ENCODE assay signal across 33 mouse cellular contexts in the genomic region with DNA sequence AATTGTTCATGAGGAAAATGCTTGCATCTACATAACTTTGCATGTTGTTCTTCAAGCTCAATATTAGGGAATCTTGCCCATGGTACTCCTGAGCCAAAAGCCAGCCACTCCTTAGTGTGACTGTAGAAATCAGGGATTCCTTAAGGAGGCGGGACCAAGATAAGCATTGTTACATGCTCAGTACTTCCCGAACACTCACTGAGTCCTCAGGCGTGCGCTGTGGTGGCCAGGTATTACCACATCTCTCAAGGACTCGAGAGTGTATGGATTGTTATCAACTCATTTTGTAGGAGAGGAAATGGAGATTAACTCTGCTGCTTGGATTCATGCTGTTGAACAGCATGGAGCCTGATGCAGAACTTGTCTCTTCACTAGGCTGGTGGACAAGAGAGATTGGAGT. TPM values are rescaled to one million over a fixed set of nuclear protein-coding genes. Genes with fewer than 3 reads are reported as not detected.
A peak's percentile ranks its signal among the peaks of the same experiment; 100 is the strongest.
DNase-seq lines count a peak whose midpoint lies in the region; ATAC-seq and TF ChIP-seq lines count a peak whose summit lies in the region.
"Had no signal": no experiment of that assay in that cellular context is flagged by ENCODE, and none has a peak within 500 bp of the region (broad histone marks: within the 10 kb centered on the region; RNA-seq: fewer than 3 reads in every experiment).

No protein-coding gene starts in this region.

- H3K4me1 ChIP-seq in intestine, embryonic 15.5 days (replicated peaks), result no peaks in the 10 kb centered on the region
- no peaks in the 10 kb centered on the region for H3K4me1 ChIP-seq in lung, embryonic 15.5 days
- H3K4me1 ChIP-seq in stomach, postnatal 0 days (replicated peaks; ENCODE audit: control insufficient read depth, insufficient read depth), result no peaks in the 10 kb centered on the region
- H3K4me1 ChIP-seq: embryonic facial prominence, embryonic 12.5 days; forebrain, embryonic 15.5 days; heart, embryonic 12.5 days; limb, embryonic 10.5 days; limb, embryonic 15.5 days; midbrain, embryonic 15.5 days; neural tube, embryonic 15.5 days had no signal

- H3K9ac ChIP-seq in intestine, embryonic 15.5 days, result no peak overlapping the region
- H3K9ac ChIP-seq in lung, embryonic 15.5 days, result no peak overlapping the region
- no peak overlapping the region for H3K9ac ChIP-seq in stomach, postnatal 0 days (ENCODE audit: low read length)
- H3K9ac ChIP-seq: embryonic facial prominence, embryonic 12.5 days; forebrain, embryonic 15.5 days; heart, embryonic 12.5 days; hindbrain, embryonic 14.5 days; limb, embryonic 15.5 days; liver, embryonic 14.5 days; midbrain, embryonic 15.5 days; neural tube, embryonic 15.5 days had no signal

- no peaks in the 10 kb centered on the region for H3K27me3 ChIP-seq in intestine, embryonic 15.5 days (replicated peaks)
- no peaks in the 10 kb centered on the region for H3K27me3 ChIP-seq in lung, embryonic 15.5 days
- H3K27me3 ChIP-seq in stomach, postnatal 0 days (ENCODE audit: control insufficient read depth, insufficient read depth, low read length), result no peaks in the 10 kb centered on the region
- H3K27me3 ChIP-seq: embryonic facial prominence, embryonic 12.5 days; forebrain, embryonic 15.5 days; heart, embryonic 12.5 days; limb, embryonic 15.5 days; midbrain, embryonic 15.5 days; neural tube, embryonic 15.5 days had no signal

- no peak for TF ChIP-seq EP300 in stomach, postnatal 0 days (optimal IDR thresholded peaks at IDR 0.05)

- H3K36me3 ChIP-seq in intestine, embryonic 15.5 days, result no peaks in the 10 kb centered on the region
- H3K36me3 ChIP-seq in lung, embryonic 15.5 days, result no peaks in the 10 kb centered on the region
- H3K36me3 ChIP-seq in stomach, postnatal 0 days (ENCODE audit: control insufficient read depth, insufficient read depth, low read length), result no peaks in the 10 kb centered on the region
- H3K36me3 ChIP-seq: embryonic facial prominence, embryonic 12.5 days; forebrain, embryonic 15.5 days; heart, embryonic 12.5 days; limb, embryonic 10.5 days; limb, embryonic 15.5 days; midbrain, embryonic 15.5 days; neural tube, embryonic 15.5 days had no signal

- H3K27ac ChIP-seq in intestine, embryonic 15.5 days, result no peak overlapping the region
- H3K27ac ChIP-seq in lung, embryonic 15.5 days, result peak overlapping the region; percentile 14; the same call in 1 of the 2 replicates
- H3K27ac ChIP-seq in stomach, postnatal 0 days (replicated peaks), result peak overlapping the region; percentile 45; the same call in 1 of the 2 replicates
- H3K27ac ChIP-seq: embryonic facial prominence, embryonic 12.5 days; forebrain, embryonic 15.5 days; heart, adult 2 months; hindbrain, embryonic 14.5 days; limb, embryonic 10.5 days; limb, embryonic 15.5 days; liver, embryonic 14.5 days; macrophage; midbrain, embryonic 15.5 days; neural tube, embryonic 15.5 days had no signal

- peak; percentile 83 for ATAC-seq in intestine, embryonic 15.5 days
- ATAC-seq in lung, embryonic 15.5 days (ENCODE audit: borderline replicate concordance, extremely low read depth, low FRiP score, low TSS enrichment), result peak; percentile 64; the same call in 1 of the 2 replicates
- peak; percentile 84 for ATAC-seq in stomach, postnatal 0 days (ENCODE audit: low FRiP score, low TSS enrichment)
- ATAC-seq: forebrain, embryonic 15.5 days; midbrain, embryonic 15.5 days had no signal

- H3K4me2 ChIP-seq in intestine, embryonic 15.5 days (replicated peaks), result no peak overlapping the region
- H3K4me2 ChIP-seq in lung, embryonic 15.5 days, result no peak overlapping the region
- no peak overlapping the region for H3K4me2 ChIP-seq in stomach, postnatal 0 days (replicated peaks; ENCODE audit: low read depth)
- H3K4me2 ChIP-seq: embryonic facial prominence, embryonic 12.5 days; forebrain, embryonic 15.5 days; heart, embryonic 12.5 days; hindbrain, embryonic 14.5 days; limb, embryonic 15.5 days; midbrain, embryonic 15.5 days; neural tube, embryonic 15.5 days had no signal

- DNase-seq in lung, postnatal 25 days (ENCODE audit: low spot score), result peak; percentile 74
- DNase-seq in stomach, postnatal 0 days (ENCODE audit: low spot score), result peak; percentile 48
- no peak for DNase-seq in layer of hippocampus, postnatal 10 days (ENCODE audit: low spot score in 2 of 2)
- DNase-seq in layer of hippocampus, postnatal 36 days, result no peak
- no peak for DNase-seq in kidney, postnatal 4 days
- DNase-seq: adrenal gland, postnatal 14 days; cerebellum, adult 11 months; cerebellum, adult 9-11 months; embryo, embryonic 11 days; heart, adult 2 months; kidney, adult 2 months; kidney, postnatal 36 days; spleen, adult 18-20 months had no signal

- TF ChIP-seq CTCF in stomach, postnatal 0 days (IDR thresholded peaks at IDR 0.05; ENCODE audit: low read depth), result no peak

- H3K4me3 ChIP-seq in intestine, embryonic 15.5 days (replicated peaks), result no peak overlapping the region
- H3K4me3 ChIP-seq in lung, embryonic 15.5 days, result no peak overlapping the region
- H3K4me3 ChIP-seq in stomach, postnatal 0 days (ENCODE audit: low read depth, low read length), result no peak overlapping the region
- H3K4me3 ChIP-seq: embryonic facial prominence, embryonic 12.5 days; forebrain, embryonic 15.5 days; heart, adult 2 months; heart, embryonic 12.5 days; limb, embryonic 10.5 days; limb, embryonic 15.5 days; midbrain, embryonic 15.5 days; neural tube, embryonic 15.5 days had no signal

- WGBS in intestine, embryonic 15.5 days, result 59% methylated on average over 5 of the region's 5 CpGs
- WGBS in lung, embryonic 15.5 days, result 51% methylated on average over 5 of the region's 5 CpGs
- WGBS in stomach, postnatal 0 days, result 60% methylated on average over 5 of the region's 5 CpGs

- no peaks in the 10 kb centered on the region for H3K9me3 ChIP-seq in intestine, embryonic 15.5 days
- H3K9me3 ChIP-seq in lung, embryonic 15.5 days, result no peaks in the 10 kb centered on the region
- H3K9me3 ChIP-seq in stomach, postnatal 0 days (ENCODE audit: control insufficient read depth, low read length), result no peaks in the 10 kb centered on the region
- H3K9me3 ChIP-seq: embryonic facial prominence, embryonic 12.5 days; forebrain, embryonic 15.5 days; heart, embryonic 12.5 days; limb, embryonic 10.5 days; limb, embryonic 15.5 days; midbrain, embryonic 15.5 days; neural tube, embryonic 15.5 days had no signal

RNA-seq across cellular contexts. Expression of gene Daw1, which starts 17.5 kb away (rescaled TPM):
- 0.18 TPM in 1 of 2 replicates, not detected in the other for polyA plus RNA-seq in intestine, embryonic 15.5 days (2015; fragmentation: Nextera tagmentation; extraction: Ambion mirVana)
- 0.36 and 0.78 TPM in 2 replicates for polyA plus RNA-seq in lung, embryonic 15.5 days (2015; fragmentation: Nextera tagmentation; extraction: Ambion mirVana)
- polyA plus RNA-seq in stomach, postnatal 0 days (2015; fragmentation: Nextera tagmentation; extraction: Ambion mirVana), result 0.12 and 0.18 TPM in 2 replicates
- 1 to 10 TPM; 1.2 to 2.2 TPM for total RNA-seq in layer of hippocampus, postnatal 10 days (2021)
- total RNA-seq in layer of hippocampus, postnatal 36 days (2021), result under 1 TPM; 0.45 to 0.48 TPM
- total RNA-seq: adrenal gland, postnatal 14 days; gastrocnemius, adult 8-10 months; gastrocnemius, postnatal 4 days; heart, adult 2 months; hematopoietic stem cell, adult 5-6 weeks had no signal
- polyA plus RNA-seq: heart, embryonic 12.5 days; heart, postnatal 0 days; limb, embryonic 10.5 days; limb, embryonic 15.5 days; liver, embryonic 14.5 days; macrophage had no signal

RNA-seq across cellular contexts. Expression of gene Ccl20, which starts 25.5 kb away (rescaled TPM):
- polyA plus RNA-seq in intestine, embryonic 15.5 days (2015; fragmentation: Nextera tagmentation; extraction: Ambion mirVana), result 3.6 and 3.9 TPM in 2 replicates
- not detected in 2 replicates for polyA plus RNA-seq in lung, embryonic 15.5 days (2015; fragmentation: Nextera tagmentation; extraction: Ambion mirVana)
- polyA plus RNA-seq in stomach, postnatal 0 days (2015; fragmentation: Nextera tagmentation; extraction: Ambion mirVana), result 6.2 and 15.2 TPM in 2 replicates
- total RNA-seq in layer of hippocampus, postnatal 10 days (2021), result not detected
- total RNA-seq in layer of hippocampus, postnatal 36 days (2021), result not detected
- total RNA-seq: adrenal gland, postnatal 14 days; gastrocnemius, adult 8-10 months; gastrocnemius, postnatal 4 days; heart, adult 2 months; hematopoietic stem cell, adult 5-6 weeks; layer of hippocampus, adult 8-10 months; left cerebral cortex, postnatal 10 days had no signal
- polyA plus RNA-seq: forebrain, embryonic 15.5 days; frontal cortex, adult 2 months; heart, postnatal 0 days; hindbrain, embryonic 14.5 days; limb, embryonic 10.5 days; limb, embryonic 15.5 days; macrophage; midbrain, embryonic 15.5 days; neural tube, embryonic 15.5 days; testis, adult 2 months had no signal

Comparison
In these comparisons a context has a peak if more than half of its experiments do, and no peak if none do; other contexts are left out.
1. DNase-seq: peak in lung, postnatal 25 days (single experiment) and stomach, postnatal 0 days (single experiment); none in layer of hippocampus, postnatal 10 days (0 of 2), layer of hippocampus, postnatal 36 days (0 of 2) and kidney, postnatal 4 days (0 of 2).
2. Peak in every context shown above with its lines, with median percentiles within 50 percentile points of each other: ATAC-seq.